Mouse (Mus musculus): Measurements from ENCODE around the gene Pih1d2.

- TF ChIP-seq EP300 (IDR thresholded peaks at IDR 0.05; ENCODE audit: insufficient read depth, low read depth, low read length) (peak; percentile 60; the same call in 1 of the 2 replicates), POLR2A (IDR thresholded peaks at IDR 0.05; ENCODE audit: insufficient read depth, low read depth, low read length) (peak; percentile 66; the same call in 1 of the 2 replicates), CTCF (IDR thresholded peaks at IDR 0.05) (peak; percentile 13)
Observed at GRCm38 (mm10) chr9:50616766-50617603, at the start of gene Pih1d2, which contains the start of gene Nkapd1.
